Mouse (Mus musculus) neural tube, embryonic 13.5 days (tissue): Measurements from ENCODE around the gene Snd1. TPM values are rescaled to one million over a fixed set of nuclear protein-coding genes. Genes with fewer than 3 reads are reported as not detected.

Experiments
- polyA plus RNA-seq: library from polyadenylated mRNA; unstranded; fragments of >200 nt; fragmentation: Nextera tagmentation; extraction: Ambion mirVana; gene quantifications from 2 replicates; pipeline ENCODE4 v1.2.1, GENCODE M21; 2015

Gene Snd1
- polyA plus RNA-seq, 1 experiment from 2014 or later: 77.5 TPM

Other genes starting within 250 kb of the Snd1 start
- 20.5 and 23.5 TPM in 2 replicates for gene Zfp800, start 77.1 kb upstream of the Snd1 start, polyA plus RNA-seq
- gene Arf5, start 51.6 kb upstream of the Snd1 start, polyA plus RNA-seq: 336 and 392 TPM in 2 replicates
- gene Fscn3, start 47.4 kb upstream of the Snd1 start, polyA plus RNA-seq: not detected in 2 replicates
- gene Gcc1, start 46.7 kb upstream of the Snd1 start, polyA plus RNA-seq: 10.0 and 12.5 TPM in 2 replicates
- not detected in 2 replicates for gene Pax4, start 25.8 kb upstream of the Snd1 start, polyA plus RNA-seq